Mouse (Mus musculus) stomach, embryonic 16.5 days (tissue): ENCODE data around the gene H2afx. TPM values are rescaled to one million over a fixed set of nuclear protein-coding genes. Genes with fewer than 3 reads are reported as not detected.

ENCODE experiments used
- ATAC-seq: fragments of 200-750 bp; cut with Nextera tagmentation; 2 replicates; pipeline ENCODE4 v1.8.0; 2017; ENCODE audit warnings: moderate number of reproducible peaks, moderate TSS enrichment; ENCODE audit not compliant: insufficient read depth, low FRiP score
- H3K27ac ChIP-seq: fragments of 300-500 bp; sonication (generic); 2 replicates; pipeline ENCODE4 v1.5.1; 2014; ENCODE audit warnings: low read length
- H3K27me3 ChIP-seq: fragments of 300-500 bp; sonication (generic); 2 replicates; pipeline ENCODE4 v1.6.1; 2014; ENCODE audit warnings: low read length, control low read depth, mixed read lengths; ENCODE audit not compliant: control insufficient read depth, insufficient read depth
- H3K36me3 ChIP-seq: fragments of 300-500 bp; sonication (generic); 2 replicates; pipeline ENCODE4 v1.6.1; 2014; ENCODE audit warnings: low read length; ENCODE audit not compliant: control insufficient read depth, insufficient read depth
- H3K4me1 ChIP-seq: fragments of 300-500 bp; sonication (generic); 2 replicates; pipeline ENCODE4 v1.6.1; 2014; ENCODE audit warnings: low read length, control low read depth, mixed read lengths; ENCODE audit not compliant: control insufficient read depth, insufficient read depth
- H3K4me2 ChIP-seq: fragments of 300-500 bp; sonication (generic); 2 replicates; pipeline ENCODE4 v1.6.1; 2014; ENCODE audit warnings: low read depth, low read length, mixed read lengths
- H3K4me3 ChIP-seq: fragments of 300-500 bp; sonication (generic); replicated peaks from 2 replicates; pipeline ENCODE4 v1.5.1; 2014; ENCODE audit warnings: mild to moderate bottlenecking, low read length
- H3K9ac ChIP-seq: fragments of 300-500 bp; sonication (generic); 2 replicates; pipeline ENCODE4 v1.6.1; 2014; ENCODE audit warnings: low read length
- H3K9me3 ChIP-seq: fragments of 300-500 bp; sonication (generic); replicated peaks from 2 replicates; pipeline ENCODE4 v1.6.1; 2016; ENCODE audit warnings: low read length, control low read depth; ENCODE audit not compliant: control insufficient read depth
- WGBS: fragments of 180-500 bp; shearing (Covaris S2); extraction: QIAGEN DNeasy Blood & Tissue Kit; methylation state at CpG from one replicate; pipeline ENCODE4 v1.1.7; 2014; 5-methylcytosine and 5-hydroxymethylcytosine counted together
- polyA plus RNA-seq: library from polyadenylated mRNA; unstranded; fragments of >200 nt; fragmentation: Nextera tagmentation; extraction: Ambion mirVana; gene quantifications from 2 replicates; pipeline ENCODE4 v1.2.1, GENCODE M21; 2015

The H2afx gene
- polyA plus RNA-seq, 1 experiment from 2014 or later: 203 TPM

DNA sequence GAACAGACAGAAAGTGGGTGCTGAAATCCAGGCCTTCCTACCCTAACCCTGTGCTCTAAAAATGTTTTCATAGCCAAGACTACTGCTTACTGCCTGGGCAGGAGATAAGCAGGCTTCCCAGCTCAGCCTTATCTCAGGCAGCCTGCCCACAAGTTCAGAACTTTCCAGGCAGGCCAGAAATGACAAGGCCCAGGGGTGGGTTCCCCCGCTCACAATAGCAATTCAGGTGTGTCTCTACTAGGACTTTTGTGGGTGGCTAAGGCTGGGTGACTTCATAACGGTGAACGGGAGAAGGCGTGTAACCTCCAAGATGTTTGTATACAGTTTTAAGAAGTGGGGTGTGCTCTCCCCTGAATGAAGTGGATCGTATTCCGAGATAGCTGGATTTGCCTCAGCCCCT is 8.8 kb downstream of the H2afx start:
- Histone ChIP-seq H3K9me3 (no peaks in the 10 kb centered on the region), H3K36me3 (peaks cover 5% of the 10 kb centered on the region; the same call in 1 of the 2 replicates), H3K27me3 (no peaks in the 10 kb centered on the region), H3K4me1 (peaks cover 22% of the 10 kb centered on the region; the same call in 1 of the 2 replicates), H3K27ac (peak overlapping the region; percentile 99), H3K4me2 (peak overlapping the region; percentile 81), H3K4me3 (peak overlapping the region; percentile 96), H3K9ac (peak overlapping the region; percentile 94)
- WGBS: 5% methylated on average over 6 of the region's 6 CpGs
- ATAC-seq: peak; percentile 22

DNA sequence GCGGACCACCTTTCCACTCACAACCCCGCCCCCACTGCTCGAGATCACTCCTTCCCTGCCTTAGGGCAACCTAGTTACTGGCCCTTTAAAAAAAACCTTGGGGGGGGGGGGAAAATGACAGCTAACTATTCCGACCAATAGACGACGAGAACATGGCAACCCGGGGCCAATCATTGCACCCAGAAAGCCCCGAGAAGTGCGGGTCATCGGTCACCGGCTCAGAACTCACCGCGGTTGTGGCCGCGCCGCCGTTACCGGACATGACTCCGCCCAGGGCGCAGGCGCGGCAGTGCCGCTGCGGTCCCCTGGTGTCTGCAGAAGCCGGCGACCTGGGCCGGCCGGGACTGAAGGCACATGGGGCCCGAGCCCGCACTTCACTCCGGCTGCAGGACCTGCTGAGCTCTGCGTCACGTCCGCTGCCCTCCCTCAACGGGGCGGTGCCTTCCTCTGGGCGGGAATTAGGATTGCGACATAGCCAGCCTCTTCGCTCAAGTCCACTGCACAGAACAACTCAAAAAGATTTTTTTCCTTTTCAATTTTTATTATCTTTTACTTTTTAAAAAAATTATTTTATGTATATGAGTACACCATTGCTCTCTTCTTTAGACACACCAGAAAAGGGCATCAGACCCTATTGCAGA is 9.4 kb downstream of the H2afx start, which contains the start of gene Hmbs:
Hmbs (minus strand) TSS at position 448 of the 641 bp plus-strand sequence.
- H3K4me2 ChIP-seq: peak within 1 kb of the TSS; percentile 81
- H3K36me3 ChIP-seq: peaks cover 11% of the 10 kb centered on the region
- H3K9ac ChIP-seq: peak within 1 kb of the TSS; percentile 94
- under 1% methylated on average over 39 of the region's 39 CpGs for WGBS
- peak; percentile 95 for ATAC-seq
- peak within 1 kb of the TSS; percentile 96 for H3K4me3 ChIP-seq
- peak within 1 kb of the TSS; percentile 99 for H3K27ac ChIP-seq
- H3K27me3 ChIP-seq: no peaks in the 10 kb centered on the region
- no peaks in the 10 kb centered on the region for H3K9me3 ChIP-seq
- peaks cover 22% of the 10 kb centered on the region; the same call in 1 of the 2 replicates for H3K4me1 ChIP-seq

DNA sequence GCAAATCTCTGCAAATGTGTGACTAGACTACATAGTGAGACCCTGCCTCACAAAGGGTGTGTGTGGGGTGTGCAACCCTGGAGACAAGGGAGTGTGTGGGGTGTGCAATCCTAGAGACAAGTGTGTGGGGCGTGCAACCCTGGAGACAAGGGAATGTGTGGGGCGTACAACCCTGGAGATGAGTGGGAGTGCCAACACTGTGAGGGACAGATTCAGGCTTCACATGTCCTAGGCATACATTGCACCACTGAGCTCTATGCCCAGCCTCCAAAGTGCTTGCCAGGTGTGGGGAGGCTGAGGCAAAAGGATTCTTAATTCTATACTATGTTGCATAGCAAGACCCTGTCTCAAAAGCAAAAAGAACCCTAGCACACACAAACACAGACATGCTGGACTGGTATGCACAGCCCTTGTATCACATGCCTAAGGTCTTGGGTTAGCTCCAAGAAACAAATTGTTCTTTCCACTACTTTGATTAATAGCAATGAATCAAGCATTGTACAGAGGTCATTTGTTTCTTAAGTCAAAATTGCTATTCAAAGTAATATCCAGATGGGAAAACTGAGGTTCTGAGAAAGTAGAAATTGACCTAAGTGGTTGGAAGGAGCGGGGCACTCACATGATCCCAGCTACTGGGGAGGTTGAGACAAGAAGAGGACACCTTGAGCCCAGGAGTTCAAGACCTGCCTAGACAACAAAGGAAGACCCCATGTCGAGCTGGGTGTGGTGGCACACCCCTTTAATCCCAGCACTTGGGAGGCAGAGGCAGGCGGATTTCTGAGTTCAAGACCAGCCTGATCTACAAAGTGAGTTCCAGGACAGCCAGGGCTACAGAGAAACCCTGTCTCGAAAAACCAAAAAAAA is 11.3 kb downstream of the H2afx start:
- Histone ChIP-seq H3K4me1 (peaks cover 22% of the 10 kb centered on the region; the same call in 1 of the 2 replicates), H3K27ac (no peak overlapping the region), H3K4me2 (no peak overlapping the region), H3K9ac (no peak overlapping the region), H3K27me3 (no peaks in the 10 kb centered on the region), H3K4me3 (no peak overlapping the region), H3K36me3 (peaks cover 20% of the 10 kb centered on the region), H3K9me3 (no peaks in the 10 kb centered on the region)
- no peak for ATAC-seq
- WGBS: 85% methylated on average over 6 of the region's 6 CpGs

DNA sequence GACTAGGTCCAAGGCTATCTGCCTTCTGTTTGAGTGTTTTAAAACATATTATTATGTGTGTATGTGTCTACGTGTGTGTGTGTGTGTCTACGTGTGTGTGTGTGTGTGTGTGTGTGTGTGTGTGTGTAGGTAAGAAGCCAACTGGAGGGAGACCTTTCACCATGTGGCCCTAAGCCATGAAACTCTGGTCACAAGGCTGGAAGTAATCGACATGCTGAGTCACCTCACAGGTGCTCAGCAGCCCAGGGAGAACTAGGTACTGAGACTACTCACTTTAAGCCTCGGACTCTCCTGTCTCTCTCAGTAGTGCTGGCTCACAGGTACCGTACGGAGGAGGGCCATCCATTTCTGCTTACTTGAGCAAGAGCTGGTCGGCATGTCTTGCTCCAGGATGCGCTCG is 12.7 kb downstream of the H2afx start:
- 86% methylated on average over 9 of the region's 9 CpGs for WGBS

DNA sequence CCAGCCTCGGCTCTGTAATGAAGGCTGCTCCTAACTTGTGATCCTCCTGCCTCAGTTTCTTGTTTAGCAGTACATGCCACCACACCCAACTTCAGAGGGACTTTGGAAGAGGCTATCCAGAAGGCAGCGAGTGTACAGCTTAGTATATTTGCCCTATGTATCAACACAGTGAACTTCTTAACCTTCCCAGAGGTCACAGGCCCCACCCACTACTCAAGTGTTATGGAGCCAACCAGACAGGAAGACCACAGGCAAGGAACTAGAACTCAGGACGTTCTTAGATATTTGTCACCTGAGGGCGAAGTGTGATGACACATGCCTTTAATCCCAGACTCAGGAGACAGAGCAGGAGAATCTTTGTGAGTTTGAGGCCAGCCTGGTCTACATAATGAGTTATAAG is 13.1 kb downstream of the H2afx start:
- Histone ChIP-seq H3K36me3 (peaks cover 27% of the 10 kb centered on the region), H3K9ac (no peak overlapping the region), H3K4me3 (no peak overlapping the region), H3K9me3 (no peaks in the 10 kb centered on the region), H3K27ac (no peak overlapping the region), H3K4me2 (no peak overlapping the region), H3K4me1 (peaks cover 7% of the 10 kb centered on the region; the same call in 1 of the 2 replicates), H3K27me3 (no peaks in the 10 kb centered on the region)
- ATAC-seq: no peak
- 85% methylated on average over 4 of the region's 4 CpGs for WGBS

More for the DNA sequence above, 12.7 kb downstream of the H2afx start:
- no peak overlapping the region for H3K9ac ChIP-seq
- H3K36me3 ChIP-seq: peaks cover 22% of the 10 kb centered on the region
- no peak overlapping the region for H3K4me2 ChIP-seq
- no peaks in the 10 kb centered on the region for H3K27me3 ChIP-seq
- H3K4me1 ChIP-seq: peaks cover 12% of the 10 kb centered on the region; the same call in 1 of the 2 replicates
- H3K27ac ChIP-seq: no peak overlapping the region
- no peaks in the 10 kb centered on the region for H3K9me3 ChIP-seq
- ATAC-seq: no peak
- H3K4me3 ChIP-seq: no peak overlapping the region

DNA sequence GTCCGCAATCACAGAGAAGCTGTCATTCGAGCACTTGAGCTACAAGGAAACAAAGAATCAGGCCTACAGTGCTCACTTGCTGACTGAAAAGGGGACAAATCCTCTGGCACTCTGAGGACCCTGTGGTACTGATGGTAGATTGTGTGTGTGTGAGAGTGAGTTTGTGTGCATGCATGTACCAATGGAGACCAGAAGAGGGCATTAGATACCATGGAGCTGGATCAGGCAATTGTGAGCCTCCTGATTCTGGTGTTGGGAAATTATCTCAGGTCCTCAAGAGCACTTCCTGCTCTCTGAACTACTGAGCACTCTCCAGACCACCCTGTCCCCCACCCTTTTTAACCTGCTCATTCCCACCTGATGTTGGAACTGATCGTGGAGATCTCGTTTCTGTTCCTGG is 14.1 kb downstream of the H2afx start:
- Histone ChIP-seq H3K4me1 (no peaks in the 10 kb centered on the region; the same call in 1 of the 2 replicates), H3K27me3 (no peaks in the 10 kb centered on the region), H3K9ac (no peak overlapping the region), H3K4me3 (no peak overlapping the region), H3K27ac (no peak overlapping the region), H3K4me2 (no peak overlapping the region), H3K9me3 (no peaks in the 10 kb centered on the region), H3K36me3 (peaks cover 35% of the 10 kb centered on the region)
- 94% methylated on average over 4 of the region's 4 CpGs for WGBS
- ATAC-seq: no peak

DNA sequence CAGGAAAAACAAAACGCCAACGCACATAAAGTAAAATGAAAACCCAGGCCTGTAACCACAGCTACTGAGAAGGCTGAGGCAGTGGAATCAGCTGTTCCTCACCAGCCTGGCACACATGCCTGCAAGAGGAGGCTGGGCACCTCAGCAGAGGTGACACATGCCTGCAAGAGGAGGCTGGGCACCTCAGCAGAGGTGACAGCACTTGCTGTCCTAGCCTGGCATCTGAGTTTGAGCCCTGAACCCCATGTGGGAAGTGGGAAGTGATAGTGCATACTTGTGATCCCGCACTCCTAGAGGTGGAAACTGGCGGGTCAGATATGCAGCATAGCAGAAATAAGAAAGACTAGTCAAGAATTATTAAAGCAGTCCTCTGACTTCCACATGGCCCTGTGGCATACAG is 16.9 kb downstream of the H2afx start:
- 92% methylated on average over 4 of the region's 4 CpGs for WGBS
- Histone ChIP-seq H3K27me3 (no peaks in the 10 kb centered on the region), H3K4me2 (no peak overlapping the region), H3K9me3 (no peaks in the 10 kb centered on the region), H3K4me1 (no peaks in the 10 kb centered on the region), H3K9ac (no peak overlapping the region), H3K4me3 (no peak overlapping the region), H3K27ac (no peak overlapping the region), H3K36me3 (peaks cover 58% of the 10 kb centered on the region)
- ATAC-seq: no peak

DNA sequence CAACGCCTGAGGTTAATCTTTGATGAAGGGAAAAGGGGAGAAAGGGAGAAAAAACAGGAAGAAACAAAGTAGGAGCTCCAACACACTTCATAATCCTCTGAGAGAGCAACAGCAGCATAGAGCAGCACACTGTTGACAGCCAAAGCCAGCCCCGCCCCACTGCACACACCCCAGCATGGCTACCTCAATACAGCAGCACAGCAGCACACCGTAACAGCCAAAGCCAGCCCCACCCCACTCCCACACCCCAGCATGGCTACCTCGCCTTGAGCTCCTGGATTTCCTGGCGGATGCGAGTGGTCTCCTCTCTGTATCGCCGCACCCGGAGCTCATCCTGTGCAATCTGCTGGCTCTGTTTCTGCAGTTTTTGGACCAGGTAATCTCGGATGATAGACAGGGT is 17.8 kb downstream of the H2afx start:
- Histone ChIP-seq H3K4me3 (no peak overlapping the region), H3K27me3 (no peaks in the 10 kb centered on the region), H3K27ac (no peak overlapping the region), H3K36me3 (peaks cover 65% of the 10 kb centered on the region), H3K4me1 (no peaks in the 10 kb centered on the region), H3K9me3 (no peaks in the 10 kb centered on the region), H3K4me2 (no peak overlapping the region), H3K9ac (no peak overlapping the region)
- ATAC-seq: no peak
- WGBS: 85% methylated on average over 10 of the region's 10 CpGs

DNA sequence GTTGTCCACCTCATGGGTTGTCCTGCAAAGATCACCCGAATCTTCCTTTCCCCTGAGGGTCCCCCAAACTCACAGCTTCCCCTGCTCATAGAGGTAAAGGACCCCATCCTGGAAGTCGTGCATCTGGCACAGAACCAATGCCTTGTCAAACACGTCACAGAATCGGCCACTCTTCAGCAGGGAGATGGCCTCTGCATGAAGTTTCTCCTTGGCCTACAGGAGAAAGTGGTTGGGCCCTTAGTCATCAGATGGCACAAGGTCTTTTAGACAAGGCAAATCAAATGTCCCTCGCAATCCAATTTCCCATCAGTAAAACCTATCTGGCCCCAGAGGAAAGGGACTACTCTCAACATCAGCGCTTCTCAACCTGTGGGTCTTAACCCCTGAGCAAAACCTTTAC is 18.6 kb downstream of the H2afx start:
- no peak overlapping the region for H3K4me3 ChIP-seq
- no peak overlapping the region for H3K27ac ChIP-seq
- no peaks in the 10 kb centered on the region for H3K4me1 ChIP-seq
- ATAC-seq: no peak
- H3K27me3 ChIP-seq: no peaks in the 10 kb centered on the region
- H3K9me3 ChIP-seq: no peaks in the 10 kb centered on the region
- no peak overlapping the region for H3K9ac ChIP-seq
- peaks cover 66% of the 10 kb centered on the region for H3K36me3 ChIP-seq
- no peak overlapping the region for H3K4me2 ChIP-seq
- WGBS: 86% methylated on average over 6 of the region's 6 CpGs
